Mouse (Mus musculus) naive thymus-derived CD4-positive, alpha-beta T cell, adult 2 months (primary cell): ENCODE measurements around the gene Gm3250.
"Not testable (repeated sequence)": the region's sequence is repeated elsewhere in the genome, so short reads cannot be mapped to it uniquely, and the experiment has no call there.

Experiments used
- DNase-seq: peaks from one replicate; pipeline ENCODE4 v3.0.0-alpha.2; 2011; ENCODE audit warnings: low read depth

Gene Gm3250

GRCm38 (mm10) chr10:77782442-77782841, at the start of gene Gm3250:
TSS of gene Gm3250 (minus strand) at chr10:77782542.
- not testable (repeated sequence) for DNase-seq

DNA sequence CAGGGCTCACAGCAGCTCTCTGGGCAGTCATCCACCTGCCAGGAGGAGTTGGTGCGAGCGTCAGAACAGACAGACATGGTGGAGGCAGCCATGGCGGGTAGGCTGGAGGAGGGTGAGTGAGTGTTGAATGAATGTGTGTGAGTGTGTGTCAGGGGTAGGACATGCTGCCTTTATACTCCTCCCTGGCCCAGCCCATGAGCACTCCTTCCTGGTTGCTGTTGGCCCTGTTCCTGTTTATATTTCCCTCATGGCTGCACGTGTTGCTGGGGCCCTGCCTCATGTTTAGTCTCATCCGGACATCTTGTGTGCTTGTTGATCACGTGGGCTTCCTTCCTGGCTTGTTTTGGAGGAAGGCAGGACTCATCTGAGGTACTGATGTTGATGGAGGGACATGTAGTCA, 44.6 kb upstream of the Gm3250 start, which contains the start of gene Krtap10-4:
TSS of gene Krtap10-4 (minus strand) at position 145 of the 400 bp plus-strand sequence.
- DNase-seq: no peak

GRCm38 (mm10) chr10:77819203-77819602, 36.9 kb upstream of the Gm3250 start:
- DNase-seq: no peak

DNA sequence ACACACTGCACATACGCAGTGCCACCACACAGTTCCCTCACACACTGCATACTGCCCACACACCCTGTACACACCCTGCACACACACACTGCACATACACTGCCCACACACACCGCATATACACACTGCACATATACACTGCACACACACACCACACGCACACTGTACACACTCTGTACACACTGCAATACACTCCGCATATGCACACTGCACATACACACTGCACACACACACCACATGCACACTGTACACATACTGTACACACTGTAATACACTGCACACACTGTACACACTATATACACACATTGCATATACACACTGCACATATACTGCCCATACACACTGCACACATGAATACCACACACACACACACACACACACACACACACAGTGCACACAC, 36.2 kb upstream of the Gm3250 start:
- DNase-seq: no peak

DNA sequence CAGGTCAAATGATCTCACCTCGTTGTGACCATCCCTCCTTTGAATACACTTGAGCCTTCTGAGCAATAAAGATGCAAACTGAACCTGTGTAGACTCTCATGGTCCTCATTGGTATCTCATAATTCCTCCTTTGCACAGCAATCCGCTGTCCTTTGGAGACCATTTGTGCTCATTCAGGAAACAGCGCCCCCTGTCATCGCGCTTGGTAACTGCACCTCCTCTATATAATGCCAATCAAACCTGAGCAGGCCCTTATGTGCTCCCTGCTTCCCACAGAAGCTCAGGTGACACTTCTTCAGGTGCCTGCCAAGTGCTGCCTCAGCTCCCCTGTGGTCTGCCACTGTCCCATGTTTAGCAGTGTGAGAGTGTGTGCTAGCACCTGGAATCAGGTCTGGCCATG, 33.2 kb upstream of the Gm3250 start:
- DNase-seq: peak; percentile 42

DNA sequence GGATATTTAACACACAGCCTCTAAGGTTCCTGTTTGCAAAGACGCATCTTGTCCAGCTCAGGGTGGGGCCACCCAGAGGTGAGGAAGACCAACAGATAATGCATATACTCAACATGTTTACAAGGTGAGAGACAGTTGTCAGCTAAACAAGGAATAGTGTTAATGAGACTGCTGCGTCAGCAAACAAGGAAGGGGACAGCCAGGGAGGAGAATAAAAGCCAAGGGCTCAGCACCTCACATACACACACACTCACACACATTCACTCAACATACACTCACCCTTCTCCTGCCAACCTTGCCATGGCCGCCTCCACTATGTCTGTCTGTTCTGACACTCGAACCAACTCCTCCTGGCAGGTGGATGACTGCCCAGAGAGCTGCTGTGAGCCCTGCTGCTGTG, 32.0 kb upstream of the Gm3250 start, which contains the start of gene Gm2696:
TSS of gene Gm2696 (plus strand) at position 301 of the 400 bp plus-strand sequence.
- no peak for DNase-seq

- DNase-seq: no peak
Observed at GRCm38 (mm10) chr10:77811743-77812142, 29.4 kb upstream of the Gm3250 start, which contains the start of gene Gm9507. TSS of gene Gm9507 (minus strand) at chr10:77811843.

DNA sequence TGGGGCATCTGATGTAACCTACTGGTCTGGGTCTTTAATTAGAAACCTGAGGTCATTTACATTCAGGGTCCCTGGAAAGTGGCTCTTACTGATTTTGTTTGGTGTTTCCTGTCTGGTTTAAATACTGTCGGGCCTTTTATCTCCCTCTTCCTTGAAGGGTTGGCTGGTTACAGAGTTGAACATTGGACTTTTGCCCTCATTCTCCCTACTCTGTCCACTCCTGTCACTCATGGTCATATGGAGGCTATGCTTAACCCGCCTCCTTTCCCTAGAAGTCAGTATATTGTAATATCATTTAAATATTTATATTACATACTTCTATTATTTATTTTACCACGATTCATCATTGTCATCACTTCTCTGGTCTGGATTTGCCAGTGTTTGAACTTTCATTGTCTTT, 21.8 kb upstream of the Gm3250 start:
- DNase-seq: no peak

DNA sequence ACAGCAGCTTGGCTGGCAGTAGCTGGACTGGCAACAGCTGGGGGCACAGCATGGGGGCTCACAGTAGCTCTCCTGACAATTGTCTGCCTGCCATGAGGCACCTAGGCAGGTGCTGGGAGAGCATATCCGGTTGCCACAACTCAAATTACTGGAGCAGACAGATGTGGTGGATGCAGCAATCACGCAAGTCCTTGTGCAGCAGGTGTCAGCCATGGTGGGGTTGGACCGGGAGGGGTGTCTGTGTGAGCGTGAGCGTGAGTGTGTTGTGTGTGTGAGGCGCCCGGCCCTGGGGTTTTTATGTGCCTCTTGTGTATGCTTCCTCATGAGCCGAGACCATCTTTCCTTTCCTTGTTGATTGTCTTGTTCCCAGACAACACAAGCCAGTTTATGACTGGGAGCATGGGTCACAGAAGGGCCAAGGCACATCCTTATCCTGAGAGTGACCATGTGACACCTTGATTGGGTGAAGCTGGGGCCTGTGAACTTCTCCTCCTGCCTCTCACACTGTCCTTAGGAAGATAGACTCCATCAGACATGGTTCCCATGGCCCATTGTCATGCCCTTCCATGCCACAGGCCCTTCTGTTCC, 16.7 kb upstream of the Gm3250 start, which contains the start of gene Gm19668:
TSS of gene Gm19668 (minus strand) at position 213 of the 588 bp plus-strand sequence.
- no peak for DNase-seq

DNA sequence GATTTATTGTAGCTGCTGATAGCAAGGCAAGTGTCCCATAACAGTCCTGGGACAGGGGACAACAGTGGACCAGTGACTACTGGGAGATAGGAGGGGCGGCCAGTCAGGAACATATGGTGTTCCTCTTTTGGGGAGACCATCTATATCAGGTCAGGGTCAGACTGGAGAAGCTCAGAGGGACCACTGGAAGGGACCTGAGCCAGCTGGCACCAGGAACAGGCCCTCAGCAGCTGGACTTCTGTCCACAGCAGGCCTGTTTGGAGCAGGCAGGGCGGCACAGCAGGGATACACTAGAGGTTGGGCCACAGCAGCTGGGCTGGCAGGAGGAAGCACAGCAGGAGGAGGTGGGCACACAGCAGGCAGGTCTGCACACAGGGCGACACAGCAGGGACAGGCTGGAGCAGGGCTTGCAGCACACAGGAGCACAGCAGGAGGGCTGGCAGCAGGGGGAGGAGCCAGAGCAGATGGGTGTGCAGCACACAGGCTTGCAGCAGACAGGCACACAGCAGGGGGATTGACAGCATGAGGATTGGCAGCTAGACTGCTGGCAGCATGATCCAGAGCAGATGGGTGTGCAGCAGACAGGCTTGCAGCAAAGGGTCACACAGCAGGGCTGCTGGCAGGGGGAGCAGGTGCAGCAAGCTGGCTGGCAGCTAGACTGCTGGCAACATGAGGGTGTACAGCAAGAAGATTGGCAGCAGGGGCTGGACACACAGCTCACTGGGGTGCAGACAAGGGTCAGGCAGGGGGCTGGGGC, 16.0 kb upstream of the Gm3250 start:
- DNase-seq: not testable (repeated sequence)

- no peak for DNase-seq
Observed at GRCm38 (mm10) chr10:77797677-77798076, 15.3 kb upstream of the Gm3250 start.

DNA sequence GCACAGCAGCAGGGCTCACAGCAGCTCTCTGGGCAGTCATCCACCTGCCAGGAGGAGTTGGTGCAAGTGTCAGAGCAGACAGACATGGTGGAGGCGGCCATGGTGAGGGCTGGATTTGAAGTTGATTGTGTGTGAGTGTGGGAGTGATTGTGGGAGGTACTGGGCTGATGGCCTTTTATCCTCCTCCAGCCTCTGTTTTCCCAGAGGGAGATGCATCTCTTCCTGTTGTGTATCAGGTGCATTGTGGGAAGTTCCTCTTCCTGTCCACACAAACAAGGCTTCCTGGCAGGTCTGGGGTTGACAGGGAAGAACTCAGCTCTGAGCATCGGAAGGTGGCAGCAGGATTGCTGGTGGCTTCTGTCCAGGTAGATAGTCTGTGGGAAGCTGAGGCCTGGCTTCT, 12.6 kb upstream of the Gm3250 start, which contains the start of gene Gm9639:
TSS of gene Gm9639 (minus strand) at position 101 of the 400 bp plus-strand sequence.
- no peak for DNase-seq

DNA sequence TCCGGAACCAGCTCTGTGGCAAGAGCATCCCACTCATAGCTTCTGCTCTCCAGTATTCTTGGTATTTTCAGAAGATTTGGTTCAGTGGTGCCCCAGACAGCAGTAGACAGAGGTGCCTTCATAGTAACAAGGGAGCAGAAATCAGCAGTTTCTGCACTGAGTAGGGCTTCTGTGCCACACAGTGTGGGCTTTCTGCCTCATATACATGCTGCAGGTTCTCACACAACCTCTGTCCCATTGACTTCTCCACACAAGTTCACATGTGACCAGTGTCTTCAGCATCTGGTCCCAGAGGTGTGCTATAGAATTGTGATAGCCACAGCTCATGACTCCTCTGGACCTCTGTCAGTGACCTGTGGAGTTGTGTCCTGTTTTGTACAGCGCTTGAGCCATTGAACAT, 6.3 kb upstream of the Gm3250 start:
- DNase-seq: no peak

GRCm38 (mm10) chr10:77787876-77788275, 5.5 kb upstream of the Gm3250 start, which contains the start of gene Gm7137:
TSS of gene Gm7137 (minus strand) at chr10:77788200.
- DNase-seq: not testable (repeated sequence)

DNA sequence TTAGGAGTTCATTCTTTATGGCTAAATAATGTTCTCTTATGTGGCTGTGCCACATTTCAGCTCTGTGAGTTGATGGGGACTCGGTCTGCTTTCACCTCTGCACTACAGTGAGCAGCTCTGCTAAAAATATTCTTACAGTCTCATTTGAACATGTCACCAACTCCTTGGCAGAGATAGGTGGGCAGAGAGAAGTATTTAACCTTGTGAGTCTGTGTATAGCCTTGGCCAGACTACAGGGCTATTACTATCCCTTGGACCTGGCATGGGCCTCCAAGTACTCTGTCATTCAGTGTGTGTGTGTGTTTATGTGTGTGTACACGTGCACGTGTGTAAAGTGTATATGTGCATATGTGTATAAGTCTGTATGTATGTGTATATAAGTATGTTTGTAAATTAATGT, 1.1 kb upstream of the Gm3250 start:
- not testable (repeated sequence) for DNase-seq

DNA sequence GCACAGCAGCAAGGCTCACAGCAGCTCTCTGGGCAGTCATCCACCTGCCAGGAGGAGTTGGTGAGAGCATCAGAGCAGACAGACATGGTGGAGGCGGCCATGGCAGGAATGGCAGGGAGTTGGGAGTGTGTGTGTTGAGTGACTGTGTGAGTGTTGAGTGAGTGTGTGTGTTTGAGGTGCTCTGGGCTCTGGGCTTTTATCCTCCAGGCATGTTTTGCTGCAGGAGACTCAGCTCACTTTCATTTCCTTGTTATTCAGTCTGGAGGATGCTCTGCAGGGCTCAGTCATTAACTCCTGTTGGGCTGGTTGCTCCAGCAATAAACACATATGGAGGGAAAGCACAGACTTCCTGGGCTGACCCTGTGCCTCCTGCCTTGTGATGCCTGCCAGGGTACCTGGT, 5.5 kb downstream of the Gm3250 start, which contains the start of gene Gm7138:
TSS of gene Gm7138 (minus strand) at position 101 of the 400 bp plus-strand sequence.
- not testable (repeated sequence) for DNase-seq

DNA sequence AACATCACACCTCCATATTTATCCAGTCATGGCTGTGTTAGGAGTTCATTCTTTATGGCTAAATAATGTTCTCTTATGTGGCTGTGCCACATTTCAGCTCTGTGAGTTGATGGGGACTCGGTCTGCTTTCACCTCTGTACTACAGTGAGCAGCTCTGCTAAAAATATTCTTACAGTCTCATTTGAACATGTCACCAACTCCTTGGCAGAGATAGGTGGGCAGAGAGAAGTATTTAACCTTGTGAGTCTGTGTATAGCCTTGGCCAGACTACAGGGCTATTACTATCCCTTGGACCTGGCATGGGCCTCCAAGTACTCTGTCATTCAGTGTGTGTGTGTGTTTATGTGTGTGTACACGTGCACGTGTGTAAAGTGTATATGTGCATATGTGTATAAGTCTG, 10.2 kb downstream of the Gm3250 start:
- not testable (repeated sequence) for DNase-seq

DNA sequence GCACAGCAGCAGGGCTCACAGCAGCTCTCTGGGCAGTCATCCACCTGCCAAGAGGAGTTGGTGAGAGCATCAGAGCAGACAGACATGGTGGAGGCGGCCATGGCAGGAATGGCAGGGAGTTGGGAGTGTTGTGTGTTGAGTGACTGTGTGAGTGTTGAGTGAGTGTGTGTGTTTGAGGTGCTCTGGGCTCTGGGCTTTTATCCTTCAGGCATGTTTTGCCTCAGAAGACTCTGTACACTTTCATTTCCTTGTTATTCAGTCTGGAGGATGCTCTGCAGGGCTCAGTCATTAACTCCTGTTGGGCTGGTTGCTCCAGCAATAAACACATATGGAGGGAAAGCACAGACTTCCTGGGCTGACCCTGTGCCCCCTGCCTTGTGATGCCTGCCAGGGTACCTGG, 11.1 kb downstream of the Gm3250 start, which contains the start of gene Gm3238:
TSS of gene Gm3238 (minus strand) at position 101 of the 400 bp plus-strand sequence.
- not testable (repeated sequence) for DNase-seq

- no peak for DNase-seq
Observed at GRCm38 (mm10) chr10:77769727-77770126, 12.6 kb downstream of the Gm3250 start.

DNA sequence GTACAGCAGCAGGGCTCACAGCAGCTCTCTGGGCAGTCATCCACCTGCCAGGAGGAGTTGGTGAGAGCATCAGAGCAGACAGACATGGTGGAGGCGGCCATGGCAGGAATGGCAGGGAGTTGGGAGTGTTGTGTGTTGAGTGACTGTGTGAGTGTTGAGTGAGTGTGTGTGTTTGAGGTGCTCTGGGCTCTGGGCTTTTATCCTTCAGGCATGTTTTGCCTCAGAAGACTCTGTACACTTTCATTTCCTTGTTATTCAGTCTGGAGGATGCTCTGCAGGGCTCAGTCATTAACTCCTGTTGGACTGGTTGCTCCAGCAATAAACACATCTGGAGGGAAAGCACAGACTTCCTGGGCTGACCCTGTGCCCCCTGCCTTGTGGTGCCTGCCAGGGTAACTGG, 22.8 kb downstream of the Gm3250 start, which contains the start of gene Gm3233:
TSS of gene Gm3233 (minus strand) at position 101 of the 400 bp plus-strand sequence.
- DNase-seq: not testable (repeated sequence)

DNA sequence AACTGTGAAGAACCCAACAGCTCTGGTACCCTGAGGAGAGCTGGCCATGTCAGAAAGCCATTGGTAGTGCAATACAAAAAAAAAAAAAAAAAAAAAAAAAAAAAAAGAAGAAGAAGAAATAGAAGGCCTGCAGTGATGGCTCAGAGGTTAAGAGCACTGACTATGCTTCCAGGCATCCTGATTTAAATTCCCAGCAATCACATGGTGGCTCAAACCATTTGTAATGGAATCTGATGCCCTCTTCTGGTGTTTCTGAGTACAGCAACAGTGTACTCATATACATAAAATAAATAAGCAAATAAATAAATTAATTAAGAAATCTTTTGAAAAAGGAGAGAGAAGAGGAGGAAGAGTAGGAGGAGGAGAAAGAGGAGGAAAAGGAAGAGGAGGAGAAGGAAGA, 28.9 kb downstream of the Gm3250 start:
- DNase-seq: peak; percentile 2

GRCm38 (mm10) chr10:77752312-77752711, 30.0 kb downstream of the Gm3250 start:
- not testable (repeated sequence) for DNase-seq

DNA sequence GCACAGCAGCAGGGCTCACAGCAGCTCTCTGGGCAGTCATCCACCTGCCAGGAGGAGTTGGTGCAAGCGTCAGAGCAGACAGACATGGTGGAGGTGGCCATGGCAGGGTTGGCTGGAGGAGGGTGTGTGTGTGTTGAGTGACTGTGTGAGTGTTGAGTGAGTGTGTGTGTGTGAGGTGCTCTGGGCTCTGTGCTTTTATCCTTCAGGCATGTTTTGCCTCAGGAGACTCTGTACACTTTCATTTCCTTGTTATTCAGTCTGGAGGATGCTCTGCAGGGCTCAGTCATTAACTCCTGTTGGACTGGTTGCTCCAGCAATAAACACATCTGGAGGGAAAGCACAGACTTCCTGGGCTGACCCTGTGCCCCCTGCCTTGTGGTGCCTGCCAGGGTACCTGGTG, 31.1 kb downstream of the Gm3250 start, which contains the start of gene Gm9736:
TSS of gene Gm9736 (minus strand) at position 101 of the 400 bp plus-strand sequence.
- DNase-seq: not testable (repeated sequence)
